Mouse (Mus musculus): ENCODE measurements around the gene 4930426L09Rik. TPM values are rescaled to one million over a fixed set of nuclear protein-coding genes. Genes with fewer than 3 reads are reported as not detected.
"Not testable (repeated sequence)": the region's sequence is repeated elsewhere in the genome, so short reads cannot be mapped to it uniquely, and the experiment has no call there.

4930426L09Rik gene
- total RNA-seq, 2 experiments from 2014 or later = not detected

DNA sequence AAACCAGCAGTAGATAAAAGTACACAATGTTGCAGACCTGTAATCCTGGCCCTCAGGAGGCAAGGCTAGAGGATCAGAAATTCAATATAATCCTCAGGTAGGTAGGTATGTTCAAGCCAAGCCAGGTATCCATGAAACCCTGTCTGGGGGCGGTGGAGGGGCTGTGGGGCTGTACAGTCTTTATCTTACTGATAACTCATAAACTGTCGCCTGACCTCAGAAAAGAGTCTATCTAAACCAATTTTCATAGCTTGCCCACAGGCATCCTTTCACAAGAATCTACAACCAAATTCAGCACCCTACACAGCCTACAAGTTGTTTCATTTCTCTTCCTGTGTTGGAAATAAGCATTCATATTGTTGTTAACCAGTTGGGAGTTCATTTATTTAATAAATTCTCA is 1.3 kb downstream of the 4930426L09Rik start:
- intact Hi-C loops (cut with DNase I) = loop anchor here (5.0 kb wide), 1 partner anchor 317 kb away; no protein-coding TSS in a partner anchor
- H3K4me3 ChIP-seq = no peak overlapping the region
- no peak for DNase-seq
- no peak for TF ChIP-seq CTCF (IDR thresholded peaks at IDR 0.05)
- no peak overlapping the region for H3K27ac ChIP-seq

DNA sequence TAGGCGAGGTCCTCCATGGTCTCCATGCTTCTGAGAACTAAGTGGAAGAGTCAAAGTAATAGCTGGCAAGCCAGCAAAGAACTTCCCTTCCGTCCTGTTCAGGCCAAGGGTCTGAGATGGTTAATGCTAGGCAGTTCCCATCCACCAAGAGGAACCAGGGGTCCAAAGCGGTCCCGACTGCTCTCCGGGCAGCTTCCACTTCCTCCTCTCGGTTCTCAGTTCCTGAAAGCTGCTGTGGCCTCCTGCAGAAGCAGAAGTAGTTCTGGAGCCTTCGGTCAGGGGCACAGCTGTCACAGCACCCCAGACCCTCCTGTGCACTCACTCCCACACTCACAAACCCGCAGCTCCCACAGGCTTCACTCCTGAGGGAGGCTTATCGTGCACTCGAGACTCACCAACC is 6.7 kb downstream of the 4930426L09Rik start:
- intact Hi-C loops (cut with DNase I) = loop anchor here (5.0 kb wide), 1 partner anchor 132 kb away; no protein-coding TSS in a partner anchor
- DNase-seq = peak; percentile 29
- H3K4me3 ChIP-seq = no peak overlapping the region
- H3K27ac ChIP-seq = no peak overlapping the region
- TF ChIP-seq CTCF (IDR thresholded peaks at IDR 0.05) = no peak

DNA sequence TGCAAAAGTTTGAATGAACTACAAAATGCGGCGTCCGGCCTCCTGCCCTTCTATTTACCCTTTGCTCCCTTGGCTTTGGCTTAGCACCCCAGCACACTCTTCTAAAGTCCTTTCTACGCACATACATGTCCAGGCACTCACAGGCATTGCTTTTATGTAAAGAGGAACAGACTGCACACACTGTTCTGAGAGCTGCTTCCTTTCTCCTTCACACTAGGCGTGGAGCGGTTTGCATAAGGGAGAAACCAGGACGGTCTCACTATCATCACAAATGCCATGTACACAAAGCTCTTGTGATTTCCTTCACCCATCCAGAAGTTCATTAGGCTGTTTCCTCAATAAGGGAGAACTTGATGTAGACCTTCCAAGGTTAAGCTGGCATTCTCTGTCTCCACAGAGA is 8.0 kb downstream of the 4930426L09Rik start:
- Histone ChIP-seq H3K4me3 (no peak overlapping the region), H3K27ac (no peak overlapping the region)
- no peak for TF ChIP-seq CTCF (IDR thresholded peaks at IDR 0.05)
- no peak for DNase-seq
- intact Hi-C loops (cut with DNase I) = no loop called here

DNA sequence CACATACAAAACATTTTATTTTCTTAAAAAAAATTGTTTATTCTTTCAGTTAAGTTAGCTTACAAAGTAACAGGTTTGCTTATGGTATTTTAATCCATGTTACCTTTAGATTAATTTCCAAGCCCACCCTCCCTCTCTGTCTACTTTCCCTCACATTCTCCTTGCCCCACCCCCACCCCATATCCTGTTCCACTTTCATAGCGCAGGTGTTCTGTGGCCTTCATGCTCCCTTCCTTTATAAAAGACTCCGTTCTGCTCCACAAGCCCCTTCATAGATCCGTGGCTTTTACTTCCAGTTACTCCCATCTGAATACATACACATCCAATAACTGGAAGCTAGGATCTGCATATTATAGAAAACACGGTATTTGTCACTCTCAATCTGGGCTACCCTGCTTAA is 9.4 kb downstream of the 4930426L09Rik start:
- no peak overlapping the region for H3K4me3 ChIP-seq
- no peak for TF ChIP-seq CTCF (IDR thresholded peaks at IDR 0.05)
- intact Hi-C loops (cut with DNase I) = no loop called here
- no peak overlapping the region for H3K27ac ChIP-seq
- no peak for DNase-seq

DNA sequence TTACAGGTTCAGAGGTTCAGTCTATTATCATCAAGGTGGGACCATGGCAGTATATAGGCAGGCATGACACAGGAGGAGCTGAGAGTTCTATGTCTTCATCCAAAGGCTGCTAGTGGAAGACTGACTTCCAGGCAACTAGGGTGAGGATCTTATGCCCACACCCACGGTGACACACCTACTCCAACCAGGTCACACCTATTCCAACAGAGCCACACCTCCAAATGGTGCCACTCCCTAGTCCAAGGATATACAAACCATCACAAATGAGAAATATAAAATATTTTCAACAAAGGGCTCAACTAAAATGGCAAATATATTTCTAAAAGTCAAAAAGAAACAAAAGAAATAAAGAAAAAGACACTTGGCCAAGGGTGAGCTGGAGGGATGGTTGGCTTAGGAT is 12.4 kb downstream of the 4930426L09Rik start:
- H3K4me3 ChIP-seq; DNase-seq; intact Hi-C loops (cut with DNase I); H3K27ac ChIP-seq: not testable (repeated sequence)

DNA sequence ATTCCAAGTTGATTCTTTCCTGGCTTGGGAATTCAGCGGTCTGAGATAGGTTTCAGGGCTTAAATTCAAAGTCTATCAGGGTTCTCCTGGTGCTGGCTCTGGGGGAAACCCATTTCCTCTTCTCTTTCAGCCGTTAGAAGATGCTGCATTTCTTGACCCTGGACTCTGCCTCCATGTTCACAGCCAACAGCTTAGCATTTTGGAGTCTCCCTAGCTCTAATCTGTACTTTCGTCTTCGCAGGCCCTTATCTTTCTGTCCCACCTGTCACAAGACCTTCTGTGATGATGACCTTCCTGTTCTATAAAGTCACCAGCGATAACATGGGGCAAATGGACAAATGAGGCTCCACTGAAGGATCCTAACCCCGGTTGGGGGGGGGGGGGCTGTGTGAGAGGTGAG is 13.3 kb downstream of the 4930426L09Rik start:
- intact Hi-C loops (cut with DNase I) = no loop called here

DNA sequence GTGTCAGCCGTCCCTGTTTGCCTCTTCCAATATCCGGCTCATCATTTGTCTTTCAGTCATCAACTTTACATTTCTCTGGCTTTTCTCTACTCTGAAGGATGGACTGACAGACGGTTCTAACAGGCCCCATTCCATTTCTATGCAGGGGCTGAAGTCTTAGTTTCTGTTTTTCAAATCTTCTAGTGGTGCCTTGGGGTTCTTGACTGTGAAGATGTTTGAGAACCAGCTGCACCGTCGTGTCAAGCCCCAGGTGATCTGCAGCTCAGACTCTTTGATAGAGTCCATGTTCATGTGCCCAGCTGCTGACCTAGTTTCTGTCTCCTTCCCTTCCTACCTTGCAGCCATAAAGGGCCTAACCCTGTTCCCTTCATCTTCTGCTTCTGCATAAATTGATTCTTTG is 18.2 kb downstream of the 4930426L09Rik start:
- H3K27ac ChIP-seq = no peak overlapping the region
- no peak for DNase-seq
- TF ChIP-seq CTCF (IDR thresholded peaks at IDR 0.05) = no peak
- intact Hi-C loops (cut with DNase I) = no loop called here
- no peak overlapping the region for H3K4me3 ChIP-seq

More for the DNA sequence above, 13.3 kb downstream of the 4930426L09Rik start:
- Histone ChIP-seq H3K4me3 (no peak overlapping the region), H3K27ac (no peak overlapping the region)
- TF ChIP-seq CTCF (IDR thresholded peaks at IDR 0.05) = no peak
- no peak for DNase-seq

DNA sequence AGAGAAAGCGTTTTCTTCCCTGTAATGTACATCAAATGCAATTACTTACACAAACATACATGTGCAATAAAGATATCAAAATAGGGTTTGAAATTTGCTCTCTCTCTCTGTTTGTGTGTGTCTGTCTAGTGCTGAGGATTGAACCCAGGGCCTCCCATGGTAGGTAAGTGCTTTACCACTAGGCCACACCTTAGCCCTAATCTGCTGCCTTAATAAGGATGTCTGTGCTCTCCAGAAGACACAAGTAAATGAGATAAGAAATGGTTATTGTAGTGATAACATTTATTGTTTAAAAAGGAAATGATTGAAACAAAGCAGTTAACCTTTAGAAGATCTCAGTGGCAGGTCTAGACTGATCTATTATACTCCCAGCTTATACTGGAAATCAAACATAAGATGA is 18.7 kb downstream of the 4930426L09Rik start:
- Histone ChIP-seq H3K27ac (no peak overlapping the region), H3K4me3 (no peak overlapping the region)
- intact Hi-C loops (cut with DNase I) = no loop called here
- no peak for DNase-seq
- TF ChIP-seq CTCF (IDR thresholded peaks at IDR 0.05) = no peak

DNA sequence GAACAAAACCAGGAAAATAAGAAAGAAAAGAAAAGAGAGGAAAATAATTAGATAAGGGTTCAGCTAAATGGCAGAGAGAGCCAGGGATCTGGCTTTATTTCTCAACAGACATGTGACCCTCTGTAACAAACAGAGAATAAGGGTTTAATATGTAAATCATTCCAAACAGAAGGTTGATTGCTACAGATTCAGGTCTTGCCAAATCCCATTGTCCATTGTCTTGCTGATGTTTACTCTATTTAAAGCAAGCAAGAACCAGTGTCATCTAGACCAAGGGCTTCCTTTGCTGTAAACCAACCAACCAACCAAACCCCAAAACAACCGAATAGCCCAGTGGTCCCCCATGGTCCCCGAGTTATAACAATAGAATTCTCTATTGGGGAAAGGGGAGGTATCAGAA is 19.9 kb downstream of the 4930426L09Rik start:
- intact Hi-C loops (cut with DNase I) = no loop called here
- TF ChIP-seq CTCF (IDR thresholded peaks at IDR 0.05) = no peak
- no peak for DNase-seq
- Histone ChIP-seq H3K27ac (no peak overlapping the region), H3K4me3 (no peak overlapping the region)

DNA sequence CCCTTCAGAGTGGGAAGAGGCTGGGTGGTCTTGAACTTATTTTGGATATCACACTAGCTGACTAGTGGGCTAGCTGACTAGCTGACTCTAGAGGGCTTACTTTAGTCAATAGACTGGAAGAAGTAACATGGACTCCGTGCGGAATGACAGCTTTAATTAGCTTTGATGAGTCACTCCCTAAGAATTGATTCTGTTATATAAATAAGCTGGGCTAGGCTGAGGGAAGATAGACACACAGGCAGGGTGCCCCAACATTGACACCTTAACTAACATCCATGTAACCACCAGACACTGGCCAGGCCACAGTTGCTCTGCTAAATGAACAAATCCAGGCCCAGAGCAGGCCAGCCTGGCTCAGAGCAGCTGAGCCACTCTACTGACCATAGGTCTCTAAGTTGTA is 26.7 kb downstream of the 4930426L09Rik start:
- no peak for TF ChIP-seq CTCF (IDR thresholded peaks at IDR 0.05)
- no peak overlapping the region for H3K27ac ChIP-seq
- no peak for DNase-seq
- H3K4me3 ChIP-seq = no peak overlapping the region
- intact Hi-C loops (cut with DNase I) = no loop called here

DNA sequence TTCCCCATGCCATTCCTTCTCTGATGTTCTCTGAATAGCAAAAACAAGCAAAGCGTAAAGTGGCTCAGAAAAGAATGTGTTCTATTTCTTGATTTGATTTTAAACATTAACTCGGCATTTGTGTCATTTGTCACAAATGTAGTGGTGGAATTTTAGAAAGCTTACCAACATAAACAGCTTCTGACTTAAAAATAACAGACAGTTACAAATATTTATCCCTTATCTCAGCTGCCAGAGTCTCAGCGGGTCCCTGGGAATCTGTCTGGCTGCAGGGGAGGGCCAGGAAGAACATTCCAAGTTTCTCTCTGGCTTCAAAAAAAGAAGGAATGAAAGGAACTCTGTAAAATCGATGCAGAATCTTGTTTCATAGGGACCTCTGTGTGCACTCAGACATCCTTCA is 39.3 kb downstream of the 4930426L09Rik start:
- no peak overlapping the region for H3K4me3 ChIP-seq
- H3K27ac ChIP-seq = peak overlapping the region; percentile 48
- no peak for DNase-seq
- intact Hi-C loops (cut with DNase I) = no loop called here
- no peak for TF ChIP-seq CTCF (IDR thresholded peaks at IDR 0.05)

DNA sequence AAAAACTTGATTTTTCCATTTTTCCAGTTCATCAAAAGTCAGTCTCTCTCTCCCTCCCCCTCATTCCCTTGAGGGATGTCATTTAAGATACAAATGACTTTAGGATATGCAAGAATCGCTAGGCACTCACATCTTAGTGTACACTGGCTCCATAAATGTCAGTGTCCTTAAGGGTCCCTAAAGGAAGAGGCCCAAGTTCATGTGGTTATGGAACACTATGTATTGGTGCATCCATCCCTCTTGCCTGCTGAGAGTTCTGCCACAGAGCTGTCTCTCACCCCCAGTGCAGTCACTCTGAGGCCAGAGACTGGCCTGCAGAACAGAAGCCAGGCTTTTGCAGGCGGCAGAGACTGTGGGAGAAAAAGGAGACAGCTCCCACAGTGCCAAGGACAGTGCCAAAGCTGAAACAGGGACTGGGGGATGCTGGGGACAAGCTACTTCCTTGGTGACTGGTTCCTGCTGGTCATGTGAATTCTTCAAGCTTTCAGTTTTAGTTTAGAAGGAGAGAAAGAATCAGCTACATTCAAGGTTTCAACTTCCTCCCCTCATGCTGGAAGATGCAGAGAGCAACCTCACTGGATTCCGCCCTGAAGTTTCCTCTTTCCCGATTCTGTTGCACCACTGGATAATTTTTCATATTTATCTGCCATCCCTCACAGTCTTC is 39.9 kb downstream of the 4930426L09Rik start:
- DNase-seq = no peak
- intact Hi-C loops (cut with DNase I) = no loop called here
- H3K27ac ChIP-seq = peak overlapping the region; percentile 48
- TF ChIP-seq CTCF (IDR thresholded peaks at IDR 0.05) = no peak
- H3K4me3 ChIP-seq = no peak overlapping the region

DNA sequence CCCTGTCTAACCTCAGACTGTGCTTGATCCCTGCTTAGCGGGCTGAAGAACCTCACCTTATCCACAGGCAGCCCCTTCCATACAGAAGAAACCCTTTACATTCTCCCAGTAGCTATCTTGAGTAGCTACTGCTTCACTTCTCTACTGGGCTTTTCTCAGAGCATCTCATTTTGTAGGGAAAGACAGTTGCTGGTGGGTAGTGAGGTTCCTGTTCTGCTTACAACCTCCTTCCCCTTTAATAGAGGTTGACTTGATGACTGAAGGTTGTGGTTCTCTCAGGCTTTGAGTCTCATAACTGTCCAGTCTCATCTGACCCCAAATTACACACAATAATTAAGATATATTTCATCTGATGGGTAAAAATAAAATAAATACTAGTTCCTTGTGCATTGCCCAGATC is 50.1 kb downstream of the 4930426L09Rik start:
- no peak overlapping the region for H3K4me3 ChIP-seq
- no peak overlapping the region for H3K27ac ChIP-seq
- intact Hi-C loops (cut with DNase I) = no loop called here
- no peak for TF ChIP-seq CTCF (IDR thresholded peaks at IDR 0.05)
- DNase-seq = no peak

DNA sequence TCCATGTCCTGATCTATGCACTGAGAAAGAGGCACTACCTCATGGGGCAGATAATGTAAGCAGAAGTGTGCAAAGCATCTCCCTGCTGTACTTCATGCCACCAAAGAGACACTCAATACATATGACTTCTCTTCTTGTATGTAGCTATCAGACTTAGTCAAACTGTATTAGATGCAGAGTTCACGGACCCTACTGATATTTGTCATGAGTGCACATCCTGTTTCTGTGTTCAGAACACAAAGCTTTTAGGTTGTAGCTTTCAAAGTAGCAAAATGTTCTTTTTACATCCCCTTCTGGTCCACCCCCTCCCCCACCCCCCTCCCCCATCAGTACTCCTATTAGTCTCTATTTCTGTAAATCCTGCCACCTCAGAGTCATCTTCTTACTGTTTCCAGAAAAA is 51.2 kb downstream of the 4930426L09Rik start:
- TF ChIP-seq CTCF (IDR thresholded peaks at IDR 0.05) = no peak
- no peak overlapping the region for H3K4me3 ChIP-seq
- intact Hi-C loops (cut with DNase I) = no loop called here
- H3K27ac ChIP-seq = no peak overlapping the region
- no peak for DNase-seq

Other genes starting within 250 kb of the 4930426L09Rik start
- gene Pip4k2a, start 217 bp upstream of the 4930426L09Rik start, total RNA-seq (2021) = 1 to 10 TPM; 3.1 to 4.5 TPM
- not detected for gene Armc3, start 201.0 kb downstream of the 4930426L09Rik start, total RNA-seq (2021)

Measured in gastrocnemius, adult 2 months (tissue).